Mouse (Mus musculus) ES-E14 (cell line): ENCODE results near the gene Trp53.

ENCODE experiments used
- CHD2 ChIP-seq: IDR thresholded peaks from 2 replicates; pipeline ENCODE4 v1.6.1; 2014; ENCODE audit warnings: mild to moderate bottlenecking, low read depth, low read length, inconsistent platforms
- HCFC1 ChIP-seq: IDR thresholded peaks from 2 replicates; pipeline ENCODE4 v1.6.1; 2012; ENCODE audit warnings: low read length, inconsistent platforms, borderline replicate concordance; ENCODE audit not compliant: insufficient read depth
- MAFK ChIP-seq: IDR thresholded peaks from 2 replicates; pipeline ENCODE4 v1.6.1; 2014; ENCODE audit warnings: mild to moderate bottlenecking, low read depth, low read length, inconsistent platforms; ENCODE audit not compliant: insufficient read depth

- TF ChIP-seq MAFK (no peak), HCFC1 (peak; percentile 98), CHD2 (peak; percentile 96)
These were observed 786 bp upstream of the Trp53 start for GRCm38 (mm10) chr11:69579128-69580017.
